ENCODE assay signal across 15 mouse cellular contexts in genomic region chr11:69709554-69710446, GRCm38 (mm10). TPM values are rescaled to one million over a fixed set of nuclear protein-coding genes. Genes with fewer than 3 reads are reported as not detected.
DNase-seq lines count a peak whose midpoint lies in the region; ATAC-seq and TF ChIP-seq lines count a peak whose summit lies in the region.
"Had no signal": no experiment of that assay in that cellular context is flagged by ENCODE, and none has a peak within 500 bp of the region (broad histone marks: within the 10 kb centered on the region; RNA-seq: fewer than 3 reads in every experiment).

No protein-coding gene starts in this region.

- no peaks in the 10 kb centered on the region for H3K36me3 ChIP-seq in intestine, embryonic 16.5 days (ENCODE audit: control insufficient read depth, insufficient read depth, low read length)
- H3K36me3 ChIP-seq in intestine, embryonic 15.5 days: no peaks in the 10 kb centered on the region
- H3K36me3 ChIP-seq in limb, embryonic 11.5 days (ENCODE audit: control insufficient read depth, insufficient read depth, low read length): no peaks in the 10 kb centered on the region
- H3K36me3 ChIP-seq: G1E; neural tube, embryonic 12.5 days had no signal

- no peaks in the 10 kb centered on the region for H3K9me3 ChIP-seq in intestine, embryonic 16.5 days (ENCODE audit: control insufficient read depth, low read length)
- no peaks in the 10 kb centered on the region for H3K9me3 ChIP-seq in intestine, embryonic 15.5 days
- no peaks in the 10 kb centered on the region for H3K9me3 ChIP-seq in limb, embryonic 11.5 days (ENCODE audit: control insufficient read depth, low read length)
- H3K9me3 ChIP-seq: G1E; neural tube, embryonic 12.5 days had no signal

- no peak overlapping the region for H3K27ac ChIP-seq in intestine, embryonic 16.5 days (ENCODE audit: low read length)
- H3K27ac ChIP-seq in intestine, embryonic 15.5 days: no peak overlapping the region
- H3K27ac ChIP-seq in limb, embryonic 11.5 days (replicated peaks; ENCODE audit: low read depth, low read length): peak overlapping the region; percentile 32; the same call in 1 of the 2 replicates
- H3K27ac ChIP-seq: macrophage; neural tube, embryonic 12.5 days had no signal

- no peak for TF ChIP-seq CTCF in brain, embryonic 14.5 days (IDR thresholded peaks at IDR 0.05; ENCODE audit: borderline replicate concordance, extremely low read depth, insufficient read depth, insufficient read length)

- 54% methylated on average over 11 of the region's 11 CpGs for WGBS in intestine, embryonic 16.5 days
- 55% methylated on average over 11 of the region's 11 CpGs for WGBS in intestine, embryonic 15.5 days
- 56% methylated on average over 11 of the region's 11 CpGs for WGBS in limb, embryonic 11.5 days

- H3K4me2 ChIP-seq in intestine, embryonic 16.5 days (ENCODE audit: low read depth, low read length): no peak overlapping the region
- no peak overlapping the region for H3K4me2 ChIP-seq in intestine, embryonic 15.5 days (replicated peaks)
- no peak overlapping the region for H3K4me2 ChIP-seq in limb, embryonic 11.5 days (ENCODE audit: low read depth, severe bottlenecking)
- H3K4me2 ChIP-seq: neural tube, embryonic 12.5 days had no signal

- H3K4me3 ChIP-seq in intestine, embryonic 16.5 days (ENCODE audit: low read length): no peak overlapping the region
- no peak overlapping the region for H3K4me3 ChIP-seq in intestine, embryonic 15.5 days (replicated peaks)
- no peak overlapping the region for H3K4me3 ChIP-seq in limb, embryonic 11.5 days (ENCODE audit: low read depth, low read length)
- H3K4me3 ChIP-seq: erythroblast, embryonic 14.5 days; neural tube, embryonic 12.5 days had no signal

- ATAC-seq in intestine, embryonic 16.5 days: no peak
- no peak for ATAC-seq in intestine, embryonic 15.5 days
- no peak for ATAC-seq in limb, embryonic 11.5 days (ENCODE audit: insufficient number of reproducible peaks, low FRiP score, low TSS enrichment, low read depth)

- TF ChIP-seq POLR2A in brain, embryonic 14.5 days (IDR thresholded peaks at IDR 0.05; ENCODE audit: borderline replicate concordance, extremely low read depth, insufficient read depth, insufficient read length, poor library complexity, severe bottlenecking): no peak

- no peaks in the 10 kb centered on the region for H3K27me3 ChIP-seq in intestine, embryonic 16.5 days (replicated peaks; ENCODE audit: control insufficient read depth, insufficient read depth, low read length)
- H3K27me3 ChIP-seq in intestine, embryonic 15.5 days (replicated peaks): no peaks in the 10 kb centered on the region
- no peaks in the 10 kb centered on the region for H3K27me3 ChIP-seq in limb, embryonic 11.5 days (ENCODE audit: control insufficient read depth, insufficient read depth, low read length)
- H3K27me3 ChIP-seq: neural tube, embryonic 12.5 days had no signal

- DNase-seq in ES-CJ7 (ENCODE audit: low read depth, low spot score): peak; percentile 38
- peak; percentile 35 for DNase-seq in brain, embryonic 14.5 days (ENCODE audit: low read depth)
- DNase-seq in limb, embryonic 11.5 days (ENCODE audit: low spot score): no peak
- no peak for DNase-seq in right cerebral cortex, postnatal 36 days (ENCODE audit: low spot score in 2 of 2)
- DNase-seq in kidney, postnatal 36 days: no peak
- DNase-seq: adrenal gland, adult 2 months; gastrocnemius, postnatal 14 days; kidney, adult 11 months; right cerebral cortex, postnatal 14 days had no signal

- H3K9ac ChIP-seq in intestine, embryonic 16.5 days (ENCODE audit: low read depth, low read length): peak overlapping the region; percentile 29; the same call in 1 of the 2 replicates
- no peak overlapping the region for H3K9ac ChIP-seq in intestine, embryonic 15.5 days
- H3K9ac ChIP-seq in limb, embryonic 11.5 days (ENCODE audit: low read length): no peak overlapping the region
- H3K9ac ChIP-seq: neural tube, embryonic 12.5 days had no signal

- H3K4me1 ChIP-seq in intestine, embryonic 16.5 days (ENCODE audit: control insufficient read depth, insufficient read depth, low read length): no peaks in the 10 kb centered on the region
- H3K4me1 ChIP-seq in intestine, embryonic 15.5 days (replicated peaks): no peaks in the 10 kb centered on the region
- H3K4me1 ChIP-seq in limb, embryonic 11.5 days (ENCODE audit: control insufficient read depth, insufficient read depth, low read length): peaks cover 8% of the 10 kb centered on the region; the same call in 1 of the 2 replicates
- H3K4me1 ChIP-seq: neural tube, embryonic 12.5 days had no signal

RNA-seq across cellular contexts. Expression of gene Tnfsfm13, which starts 13.9 kb away (rescaled TPM):
- 3.0 and 3.3 TPM in 2 replicates for polyA plus RNA-seq in intestine, embryonic 16.5 days (2015; fragmentation: Nextera tagmentation; extraction: Ambion mirVana)
- polyA plus RNA-seq in intestine, embryonic 15.5 days (2015; fragmentation: Nextera tagmentation; extraction: Ambion mirVana): 2.6 and 3.1 TPM in 2 replicates
- polyA plus RNA-seq in brain, embryonic 14.5 days (2012; rRNA removed): 0.77 and 1.2 TPM in 2 replicates
- 1.1 and 1.3 TPM in 2 replicates for polyA plus RNA-seq in limb, embryonic 11.5 days (2014; fragmentation: Nextera tagmentation; extraction: Ambion mirVana)
- polyA plus RNA-seq: erythroblast, embryonic 14.5 days; G1E had no signal

RNA-seq across cellular contexts. Expression of gene Tnfsf12, which starts 14.2 kb away (rescaled TPM):
- 6.0 and 6.3 TPM in 2 replicates for polyA plus RNA-seq in intestine, embryonic 16.5 days (2015; fragmentation: Nextera tagmentation; extraction: Ambion mirVana)
- polyA plus RNA-seq in intestine, embryonic 15.5 days (2015; fragmentation: Nextera tagmentation; extraction: Ambion mirVana): 6.6 and 7.0 TPM in 2 replicates
- 5.3 and 6.0 TPM in 2 replicates for polyA plus RNA-seq in brain, embryonic 14.5 days (2012; rRNA removed)
- 2.6 and 3.3 TPM in 2 replicates for polyA plus RNA-seq in limb, embryonic 11.5 days (2014; fragmentation: Nextera tagmentation; extraction: Ambion mirVana)
- polyA plus RNA-seq: G1E had no signal

RNA-seq across cellular contexts. Expression of gene Tnfsf13, which starts 24.2 kb away (rescaled TPM):
- polyA plus RNA-seq in intestine, embryonic 16.5 days (2015; fragmentation: Nextera tagmentation; extraction: Ambion mirVana): 0.44 and 0.57 TPM in 2 replicates
- 0.33 and 0.54 TPM in 2 replicates for polyA plus RNA-seq in intestine, embryonic 15.5 days (2015; fragmentation: Nextera tagmentation; extraction: Ambion mirVana)
- 0.55 and 0.71 TPM in 2 replicates for polyA plus RNA-seq in brain, embryonic 14.5 days (2012; rRNA removed)
- not detected in 2 replicates for polyA plus RNA-seq in limb, embryonic 11.5 days (2014; fragmentation: Nextera tagmentation; extraction: Ambion mirVana)
- polyA plus RNA-seq: erythroblast, embryonic 14.5 days; G1E had no signal

RNA-seq across cellular contexts. Expression of gene Senp3, which starts 27.9 kb away (rescaled TPM):
- 51.8 and 60.3 TPM in 2 replicates for polyA plus RNA-seq in intestine, embryonic 16.5 days (2015; fragmentation: Nextera tagmentation; extraction: Ambion mirVana)
- 62.1 and 63.9 TPM in 2 replicates for polyA plus RNA-seq in intestine, embryonic 15.5 days (2015; fragmentation: Nextera tagmentation; extraction: Ambion mirVana)
- 139 and 167 TPM in 2 replicates for polyA plus RNA-seq in brain, embryonic 14.5 days (2012; rRNA removed)
- polyA plus RNA-seq in limb, embryonic 11.5 days (2014; fragmentation: Nextera tagmentation; extraction: Ambion mirVana): 125 and 127 TPM in 2 replicates

RNA-seq across cellular contexts. Expression of gene Eif4a1, which starts 37.6 kb away (rescaled TPM):
- polyA plus RNA-seq in intestine, embryonic 16.5 days (2015; fragmentation: Nextera tagmentation; extraction: Ambion mirVana): 524 and 563 TPM in 2 replicates
- 517 and 559 TPM in 2 replicates for polyA plus RNA-seq in intestine, embryonic 15.5 days (2015; fragmentation: Nextera tagmentation; extraction: Ambion mirVana)
- 894 and 1,040 TPM in 2 replicates for polyA plus RNA-seq in brain, embryonic 14.5 days (2012; rRNA removed)
- 759 and 892 TPM in 2 replicates for polyA plus RNA-seq in limb, embryonic 11.5 days (2014; fragmentation: Nextera tagmentation; extraction: Ambion mirVana)

Comparison
In these comparisons a context has a peak if more than half of its experiments do, and no peak if none do; other contexts are left out.
1. DNase-seq: peak in ES-CJ7 (single experiment) and brain, embryonic 14.5 days (single experiment); none in limb, embryonic 11.5 days (single experiment), right cerebral cortex, postnatal 36 days (0 of 2) and kidney, postnatal 36 days (0 of 2).